Mouse (Mus musculus): ENCODE results near the gene Tnpo2. TPM values are rescaled to one million over a fixed set of nuclear protein-coding genes. Genes with fewer than 3 reads are reported as not detected.

Gene Tnpo2
- total RNA-seq, 2 experiments from 2014 or later, result 163 to 179 TPM

- DNase-seq (ENCODE audit: low spot score in 2 of 2), result no peak
Observed at GRCm38 (mm10) chr8:85100076-85100665, 63.5 kb downstream of the Tnpo2 start.

Small RNA genes within 50 kb of the gene (microRNA-seq; reads per million reads assigned to microRNA genes)
- gene Mir7070, result 0.74 to 2.0 reads per million in 2 experiments

Other genes with a start within 250 kb of the Tnpo2 start
- gene Nfix, start 236.6 kb upstream of the Tnpo2 start, total RNA-seq (2021), result 100 to 1,000 TPM; 379 to 429 TPM
- gene Dand5, start 214.1 kb upstream of the Tnpo2 start, total RNA-seq (2021), result 10 to 100 TPM; 10.7 to 10.9 TPM
- 10 to 100 TPM; 27.3 to 27.4 TPM for gene Gadd45gip1, start 205.4 kb upstream of the Tnpo2 start, total RNA-seq (2021)
- 10 to 100 TPM; 63.8 to 77.0 TPM for gene Rad23a, start 196.2 kb upstream of the Tnpo2 start, total RNA-seq (2021)
- 100 to 1,000 TPM; 506 to 521 TPM for gene Calr, start 190.0 kb upstream of the Tnpo2 start, total RNA-seq (2021)
- gene Farsa, start 179.9 kb upstream of the Tnpo2 start, total RNA-seq (2021), result 10 to 100 TPM; 48.8 to 50.1 TPM
- 10 to 100 TPM; 15.7 to 16.5 TPM for gene Syce2, start 164.8 kb upstream of the Tnpo2 start, total RNA-seq (2021)
- 10 to 100 TPM; 38.3 to 38.5 TPM for gene Gcdh, start 143.0 kb upstream of the Tnpo2 start, total RNA-seq (2021)
- gene Klf1, start 135.0 kb upstream of the Tnpo2 start, total RNA-seq (2021), result under 1 TPM in 1 of 2 experiments, not detected in 1; 0.27 TPM
- 1 to 10 TPM; 2.8 to 5.1 TPM for gene Dnase2a, start 128.4 kb upstream of the Tnpo2 start, total RNA-seq (2021)
- gene Mast1, start 99.6 kb upstream of the Tnpo2 start, total RNA-seq (2021), result 10 to 100 TPM; 71.8 to 73.3 TPM
- gene Rtbdn, start 89.9 kb upstream of the Tnpo2 start, total RNA-seq (2021), result 1 to 10 TPM in 1 of 2 experiments, under 1 TPM in 1; 0.87 to 1.1 TPM
- not detected for gene Gm49661, start 67.5 kb upstream of the Tnpo2 start, total RNA-seq (2021)
- gene Prdx2, start 67.3 kb upstream of the Tnpo2 start, total RNA-seq (2021), result 100 to 1,000 TPM; 319 to 358 TPM
- gene Rnaseh2a, start 67.1 kb upstream of the Tnpo2 start, total RNA-seq (2021), result 10 to 100 TPM; 41.8 to 46.2 TPM
- gene Junb, start 58.2 kb upstream of the Tnpo2 start, total RNA-seq (2021), result 100 to 1,000 TPM; 102 to 103 TPM
- 1 to 10 TPM; 8.1 to 9.5 TPM for gene Hook2, start 46.3 kb upstream of the Tnpo2 start, total RNA-seq (2021)
- gene Best2, start 22.4 kb upstream of the Tnpo2 start, total RNA-seq (2021), result not detected
- gene Asna1, start 11.6 kb upstream of the Tnpo2 start, total RNA-seq (2021), result 100 to 1,000 TPM; 122 to 125 TPM
- gene Trir, start 10.1 kb upstream of the Tnpo2 start, total RNA-seq (2021), result 100 to 1,000 TPM; 132 to 133 TPM
- 10 to 100 TPM; 19.3 to 19.8 TPM for gene Fbxw9, start 23.1 kb downstream of the Tnpo2 start, total RNA-seq (2021)
- not detected for gene Gm5741, start 31.1 kb downstream of the Tnpo2 start, total RNA-seq (2021)
- gene Dhps, start 34.8 kb downstream of the Tnpo2 start, total RNA-seq (2021), result 10 to 100 TPM; 53.2 to 56.1 TPM
- 10 to 100 TPM; 60.9 to 65.6 TPM for gene Wdr83os, start 43.8 kb downstream of the Tnpo2 start, total RNA-seq (2021)
- 10 to 100 TPM; 28.1 to 32.3 TPM for gene Wdr83, start 44.4 kb downstream of the Tnpo2 start, total RNA-seq (2021)
- 10 to 100 TPM; 33.8 to 34.5 TPM for gene Man2b1, start 46.4 kb downstream of the Tnpo2 start, total RNA-seq (2021)
- gene Zfp791, start 86.2 kb downstream of the Tnpo2 start, total RNA-seq (2021), result 1 to 10 TPM; 6.7 to 7.2 TPM
- gene Cks1brt, start 115.0 kb downstream of the Tnpo2 start, total RNA-seq (2021), result not detected
- gene Olfr371, start 189.1 kb downstream of the Tnpo2 start, total RNA-seq (2021), result not detected

Data from layer of hippocampus, adult 18-20 months (tissue).